Mouse (Mus musculus) bone marrow macrophage, adult 2 months (primary cell): Measurements from ENCODE around the gene Slc44a3. TPM values are rescaled to one million over a fixed set of nuclear protein-coding genes. Genes with fewer than 3 reads are reported as not detected.
"Not testable (repeated sequence)": the region's sequence is repeated elsewhere in the genome, so short reads cannot be mapped to it uniquely, and the experiment has no call there.

Experiments
- H3K27ac ChIP-seq: 2 replicates; pipeline ENCODE4 v1.5.1; 2012; ENCODE audit warnings: low read depth, low read length; ENCODE audit not compliant: insufficient read depth
- H3K4me1 ChIP-seq: 2 replicates; pipeline ENCODE4 v1.6.1; 2012; ENCODE audit warnings: low read length; ENCODE audit not compliant: control insufficient read depth, insufficient read depth
- H3K4me3 ChIP-seq: 2 replicates; pipeline ENCODE4 v1.5.1; 2012; ENCODE audit warnings: mild to moderate bottlenecking, low read length, moderate library complexity; ENCODE audit not compliant: insufficient read depth
- CTCF ChIP-seq: IDR thresholded peaks from 2 replicates; pipeline ENCODE4 v1.5.1; 2012; ENCODE audit warnings: low read depth, mild to moderate bottlenecking, low read length, moderate library complexity
- POLR2A ChIP-seq: IDR thresholded peaks from 2 replicates; pipeline ENCODE4 v1.6.1; 2012; ENCODE audit warnings: mild to moderate bottlenecking, low read depth, low read length, borderline replicate concordance
- polyA plus RNA-seq: library from polyadenylated mRNA; stranded (reverse); fragments of >200 nt; gene quantifications from 2 replicates; pipeline ENCODE4 v1.2.4, GENCODE M21; 2012; ENCODE audit not compliant: missing spikeins, insufficient read depth, insufficient read length

Gene Slc44a3
- polyA plus RNA-seq, 1 experiment = not detected

DNA sequence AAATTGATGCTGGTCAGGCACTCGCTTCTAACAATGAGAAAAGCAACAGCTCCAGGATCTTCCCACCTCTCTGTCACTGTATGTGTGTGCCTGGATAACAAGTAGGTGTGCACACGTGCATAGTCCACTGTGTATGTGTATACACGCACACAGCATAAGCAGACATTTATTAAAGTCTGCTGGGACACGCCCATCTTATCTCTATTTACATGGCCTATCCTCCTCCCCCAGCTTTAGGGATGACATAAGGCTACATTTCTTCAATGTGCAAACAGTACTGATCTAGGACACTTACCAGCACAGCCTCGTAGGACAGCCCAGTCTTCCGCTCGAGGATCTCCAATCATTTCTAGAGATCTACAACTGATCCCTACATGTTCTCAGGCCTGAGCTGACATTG, 24.1 kb upstream of the Slc44a3 start:
- TF ChIP-seq CTCF (no peak), POLR2A (no peak)
- no peaks in the 10 kb centered on the region for H3K4me1 ChIP-seq
- H3K27ac ChIP-seq = no peak overlapping the region
- H3K4me3 ChIP-seq = no peak overlapping the region

DNA sequence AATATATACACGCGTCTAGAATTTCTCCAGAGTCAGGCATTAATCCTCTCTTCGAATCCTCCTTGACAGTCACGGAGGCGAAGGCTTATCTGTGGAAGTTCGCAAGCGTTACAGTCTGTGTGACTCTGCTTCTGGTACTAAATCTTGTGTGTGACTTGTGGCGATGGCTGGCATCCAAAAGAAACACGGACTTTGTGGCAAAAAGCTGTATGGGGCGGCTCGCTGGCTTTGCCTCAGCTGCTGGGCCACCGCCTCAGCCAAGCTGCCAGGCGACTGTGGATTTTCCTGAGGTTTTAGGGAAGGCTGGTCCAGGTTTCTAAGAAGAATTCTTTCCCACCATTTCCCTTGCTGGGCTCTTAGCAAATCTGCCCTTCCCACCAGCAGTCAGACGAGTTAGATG, 21.1 kb upstream of the Slc44a3 start:
- H3K4me1 ChIP-seq = peaks cover 4% of the 10 kb centered on the region; the same call in 1 of the 2 replicates
- H3K4me3 ChIP-seq = no peak overlapping the region
- H3K27ac ChIP-seq = no peak overlapping the region
- no peak for TF ChIP-seq POLR2A
- no peak for TF ChIP-seq CTCF

GRCm38 (mm10) chr3:121552723-121553122, 20.5 kb upstream of the Slc44a3 start:
- TF ChIP-seq CTCF (no peak), POLR2A (no peak)
- no peak overlapping the region for H3K27ac ChIP-seq
- H3K4me3 ChIP-seq = no peak overlapping the region
- H3K4me1 ChIP-seq = peaks cover 5% of the 10 kb centered on the region; the same call in 1 of the 2 replicates

DNA sequence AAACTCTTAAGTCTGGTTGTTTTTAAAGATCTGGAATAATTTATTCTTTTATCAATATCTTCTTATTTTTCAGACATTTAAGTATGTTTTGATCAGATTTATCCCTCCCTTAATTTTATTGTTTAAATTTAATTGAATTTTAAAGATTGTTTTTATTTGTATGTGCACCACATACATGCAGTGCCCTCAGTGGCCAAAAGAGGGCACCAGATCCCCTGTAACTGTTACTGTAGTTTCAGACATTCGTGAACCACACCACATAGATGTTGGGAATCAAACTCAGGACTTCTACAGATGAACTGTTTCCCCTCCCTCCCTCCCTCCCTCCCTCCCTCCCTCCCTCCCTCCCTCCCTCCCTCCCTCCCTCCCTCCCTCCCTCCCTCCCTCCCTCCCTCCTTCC, 18.2 kb upstream of the Slc44a3 start:
- no peak overlapping the region for H3K4me3 ChIP-seq
- H3K27ac ChIP-seq = no peak overlapping the region
- H3K4me1 ChIP-seq = peaks cover 21% of the 10 kb centered on the region
- TF ChIP-seq POLR2A (no peak), CTCF (no peak)

- Histone ChIP-seq H3K27ac (peak overlapping the region; percentile 85), H3K4me3 (peak overlapping the region; percentile 54)
- TF ChIP-seq CTCF (no peak), POLR2A (no peak)
Observed at GRCm38 (mm10) chr3:121547851-121548624, 15.8 kb upstream of the Slc44a3 start.

DNA sequence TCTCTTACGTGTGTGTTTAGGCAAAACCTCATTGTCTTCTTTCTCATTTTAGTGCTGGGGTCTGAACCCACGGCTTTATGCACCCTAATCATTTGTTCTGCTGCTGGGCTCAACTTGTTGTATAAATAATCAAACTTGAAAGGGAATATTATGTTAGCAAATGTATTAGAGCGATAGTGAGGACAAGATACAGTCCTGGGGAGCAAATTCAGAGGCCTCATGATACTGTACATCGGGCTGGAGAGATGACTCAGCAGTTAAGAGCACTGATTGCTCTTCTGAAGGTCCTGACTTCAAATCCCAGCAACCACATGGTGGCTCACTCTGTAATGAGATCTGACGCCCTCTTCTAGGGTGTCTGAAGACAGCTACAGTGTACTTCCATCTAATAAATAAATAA, 8.4 kb upstream of the Slc44a3 start:
- Histone ChIP-seq H3K4me1 (peaks cover 16% of the 10 kb centered on the region), H3K27ac (no peak overlapping the region), H3K4me3 (no peak overlapping the region)
- no peak for TF ChIP-seq CTCF
- TF ChIP-seq POLR2A = no peak

More at GRCm38 (mm10) chr3:121547851-121548624, 15.8 kb upstream of the Slc44a3 start:
- peaks cover 34% of the 10 kb centered on the region for H3K4me1 ChIP-seq

- TF ChIP-seq POLR2A (no peak), CTCF (no peak)
- H3K4me3 ChIP-seq = no peak overlapping the region
- no peak overlapping the region for H3K27ac ChIP-seq
- H3K4me1 ChIP-seq = peaks cover 9% of the 10 kb centered on the region
Observed at GRCm38 (mm10) chr3:121539871-121540431, 7.7 kb upstream of the Slc44a3 start.

DNA sequence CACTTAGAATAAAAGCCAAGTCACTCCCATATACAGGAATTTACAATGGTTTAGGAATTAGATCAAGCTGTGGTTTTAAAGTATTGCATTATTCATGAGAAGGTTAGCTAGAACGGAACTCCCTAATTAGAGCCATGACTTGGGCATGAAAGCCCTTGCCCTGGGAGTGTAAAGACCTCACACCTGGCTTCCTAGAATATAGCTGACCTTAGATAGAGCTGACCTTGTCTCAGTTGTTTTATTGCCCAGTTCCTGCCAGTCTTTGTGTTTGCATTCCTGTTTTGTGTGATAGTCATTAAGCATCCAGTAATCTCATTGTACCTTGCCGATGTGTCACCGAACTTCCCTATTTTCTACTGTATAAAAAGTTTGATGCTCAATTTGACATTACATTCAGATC, 6.6 kb upstream of the Slc44a3 start:
- H3K4me1 ChIP-seq, H3K27ac ChIP-seq, H3K4me3 ChIP-seq: not testable (repeated sequence)

DNA sequence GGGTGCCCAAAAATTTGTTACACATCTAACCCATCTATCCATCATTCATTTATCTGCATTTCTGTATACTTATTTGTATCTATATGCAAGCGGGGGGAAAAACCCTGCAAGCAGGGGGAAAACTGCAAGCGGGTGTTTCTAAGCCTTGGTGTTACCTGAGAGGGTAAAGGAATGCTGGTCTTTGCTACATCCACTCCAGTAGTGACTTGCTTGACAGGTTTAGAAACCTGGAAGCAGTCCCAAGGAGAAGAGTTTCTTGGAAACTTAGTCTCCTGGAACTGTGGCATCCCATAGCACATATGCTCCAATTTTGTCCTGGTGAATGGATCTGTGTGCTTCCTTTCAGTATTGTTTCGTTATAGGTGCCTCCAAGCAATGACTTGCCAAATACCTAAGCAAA, 5.8 kb upstream of the Slc44a3 start:
- no peak for TF ChIP-seq POLR2A
- TF ChIP-seq CTCF = no peak
- no peaks in the 10 kb centered on the region for H3K4me1 ChIP-seq
- H3K4me3 ChIP-seq = no peak overlapping the region
- H3K27ac ChIP-seq = no peak overlapping the region

- H3K27ac ChIP-seq = no peak overlapping the region
- no peaks in the 10 kb centered on the region for H3K4me1 ChIP-seq
- no peak overlapping the region for H3K4me3 ChIP-seq
- TF ChIP-seq CTCF = no peak
- TF ChIP-seq POLR2A = no peak
Observed at GRCm38 (mm10) chr3:121536803-121537202, 4.6 kb upstream of the Slc44a3 start.
